Mouse (Mus musculus) liver, embryonic 14.5 days (tissue): ENCODE data around the gene Gm28372.

ENCODE experiments used
- CTCF ChIP-seq: IDR thresholded peaks from 2 replicates; pipeline ENCODE4 v1.5.1; 2016; ENCODE audit warnings: antibody characterized with exemption, low read depth, control low read depth
- EP300 ChIP-seq: IDR thresholded peaks from 2 replicates; pipeline ENCODE4 v1.6.1; 2016; ENCODE audit warnings: antibody characterized with exemption, low read depth

DNA sequence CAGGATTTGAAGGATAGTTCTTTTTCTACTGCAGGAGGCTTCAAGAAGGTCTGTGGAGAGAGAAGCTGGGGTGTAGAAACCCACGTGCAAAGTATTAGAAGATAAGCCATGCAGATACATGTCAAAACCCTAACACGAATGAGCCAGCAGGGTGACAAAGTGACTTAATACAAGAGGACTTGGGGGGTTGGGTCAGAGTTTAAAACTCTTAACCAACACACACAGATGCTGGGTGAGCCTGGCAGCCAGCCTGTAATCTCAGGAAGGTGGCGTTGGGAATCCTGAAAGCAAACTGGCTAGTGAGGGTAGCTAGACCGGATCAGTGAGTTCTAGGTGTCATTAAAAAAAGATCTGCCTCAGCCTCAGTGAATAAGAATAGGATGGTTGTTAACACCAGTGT, 37.7 kb upstream of the Gm28372 start:
- no peak for TF ChIP-seq CTCF
- no peak for TF ChIP-seq EP300
